ENCODE assay signal across 15 mouse cellular contexts in the genomic region with DNA sequence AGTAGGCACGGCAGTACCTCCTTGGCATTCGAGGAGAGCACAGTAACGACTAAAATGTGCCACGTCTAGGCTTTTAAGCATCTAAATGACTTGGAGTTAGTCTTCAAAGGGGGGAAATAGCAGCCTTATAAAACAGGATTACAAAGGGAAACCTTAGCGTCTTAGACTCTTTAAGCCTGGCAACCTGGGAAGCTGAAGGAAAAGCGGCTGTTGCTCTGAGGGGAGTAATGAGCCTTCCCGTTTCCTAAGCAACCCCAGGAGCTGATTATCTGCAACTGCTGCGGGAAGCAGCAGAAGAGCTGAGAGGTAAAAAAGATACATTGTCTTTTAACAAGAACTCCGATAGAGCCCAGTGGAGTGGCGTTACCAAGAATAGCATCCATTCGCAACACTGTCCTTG. TPM values are rescaled to one million over a fixed set of nuclear protein-coding genes. Genes with fewer than 3 reads are reported as not detected.
DNase-seq lines count a peak whose midpoint lies in the region; ATAC-seq and TF ChIP-seq lines count a peak whose summit lies in the region.
"Had no signal": no experiment of that assay in that cellular context is flagged by ENCODE, and none has a peak within 500 bp of the region (broad histone marks: within the 10 kb centered on the region; RNA-seq: fewer than 3 reads in every experiment).

No protein-coding gene starts in this region.

- no peaks in the 10 kb centered on the region for H3K9me3 ChIP-seq in hindbrain, embryonic 12.5 days (replicated peaks)
- H3K9me3 ChIP-seq in hindbrain, embryonic 11.5 days (ENCODE audit: control insufficient read depth, low read length), result no peaks in the 10 kb centered on the region
- H3K9me3 ChIP-seq in forebrain, embryonic 16.5 days (ENCODE audit: control insufficient read depth, low read length), result no peaks in the 10 kb centered on the region
- no peaks in the 10 kb centered on the region for H3K9me3 ChIP-seq in midbrain, postnatal 0 days (ENCODE audit: low read length)
- H3K9me3 ChIP-seq in lung, postnatal 0 days (ENCODE audit: low read length), result no peaks in the 10 kb centered on the region
- H3K9me3 ChIP-seq: heart, embryonic 15.5 days had no signal

- H3K4me1 ChIP-seq in hindbrain, embryonic 12.5 days, result peaks cover 9% of the 10 kb centered on the region
- H3K4me1 ChIP-seq in hindbrain, embryonic 11.5 days (replicated peaks; ENCODE audit: control insufficient read depth, insufficient read depth, low read length), result no peaks in the 10 kb centered on the region
- peaks cover 14% of the 10 kb centered on the region for H3K4me1 ChIP-seq in forebrain, embryonic 16.5 days (replicated peaks; ENCODE audit: control insufficient read depth, insufficient read depth, low read length)
- H3K4me1 ChIP-seq in midbrain, postnatal 0 days (ENCODE audit: insufficient read depth, low read length), result no peaks in the 10 kb centered on the region
- 0 out of 2 replicates have a peak, but pooled peaks cover 6% of the 10 kb centered on the region for H3K4me1 ChIP-seq in lung, postnatal 0 days (ENCODE audit: insufficient read depth, low read depth, low read length)

- DNase-seq in hindbrain, embryonic 11.5 days (ENCODE audit: low spot score), result no peak
- DNase-seq in brain, adult 2 months (ENCODE audit: low read depth, low spot score), result peak; percentile 59
- DNase-seq in midbrain, postnatal 0 days (ENCODE audit: low spot score), result peak; percentile 69
- no peak for DNase-seq in liver
- no peak for DNase-seq in lung, postnatal 0 days (ENCODE audit: low spot score)
- no peak for DNase-seq in ovary, adult 18-20 months (ENCODE audit: low spot score)
- DNase-seq: cerebellum, adult 2 months; embryo, embryonic 11 days; gastrocnemius, postnatal 10 days; kidney, postnatal 14 days; thymus, postnatal 25 days had no signal

- no peaks in the 10 kb centered on the region; the same call in none of the 2 replicates for H3K27me3 ChIP-seq in hindbrain, embryonic 12.5 days
- no peaks in the 10 kb centered on the region for H3K27me3 ChIP-seq in hindbrain, embryonic 11.5 days (ENCODE audit: control insufficient read depth, insufficient read depth, low read length)
- peaks cover 7% of the 10 kb centered on the region; the same call in 1 of the 2 replicates for H3K27me3 ChIP-seq in forebrain, embryonic 16.5 days (replicated peaks; ENCODE audit: control insufficient read depth, insufficient read depth, low read length)
- no peaks in the 10 kb centered on the region for H3K27me3 ChIP-seq in midbrain, postnatal 0 days (ENCODE audit: insufficient read depth, low read length)
- no peaks in the 10 kb centered on the region for H3K27me3 ChIP-seq in lung, postnatal 0 days (replicated peaks; ENCODE audit: insufficient read depth, low read length)

- WGBS in hindbrain, embryonic 12.5 days, result 28% methylated on average over 11 of the region's 11 CpGs
- WGBS in hindbrain, embryonic 11.5 days, result 38% methylated on average over 11 of the region's 11 CpGs
- 4% methylated on average over 11 of the region's 11 CpGs for WGBS in forebrain, embryonic 16.5 days
- 5% methylated on average over 11 of the region's 11 CpGs for WGBS in midbrain, postnatal 0 days
- 40% methylated on average over 11 of the region's 11 CpGs for WGBS in lung, postnatal 0 days

- H3K27ac ChIP-seq in hindbrain, embryonic 12.5 days, result no peak overlapping the region
- no peak overlapping the region for H3K27ac ChIP-seq in hindbrain, embryonic 11.5 days (ENCODE audit: low read depth, low read length)
- H3K27ac ChIP-seq in forebrain, embryonic 16.5 days (ENCODE audit: low read length), result 0 out of 2 replicates have a peak overlapping the region, but pooled peaks have one; percentile 18
- H3K27ac ChIP-seq in midbrain, postnatal 0 days (ENCODE audit: low read depth, low read length), result peak overlapping the region; percentile 57
- no peak overlapping the region for H3K27ac ChIP-seq in lung, postnatal 0 days (ENCODE audit: low read length)
- H3K27ac ChIP-seq: heart, embryonic 15.5 days had no signal

- no peak for TF ChIP-seq EP300 in lung, postnatal 0 days (IDR thresholded peaks at IDR 0.05)

- H3K4me3 ChIP-seq in hindbrain, embryonic 12.5 days, result no peak overlapping the region
- no peak overlapping the region for H3K4me3 ChIP-seq in hindbrain, embryonic 11.5 days (ENCODE audit: low read depth, low read length)
- peak overlapping the region; percentile 13 for H3K4me3 ChIP-seq in forebrain, embryonic 16.5 days (replicated peaks; ENCODE audit: low read length)
- H3K4me3 ChIP-seq in midbrain, postnatal 0 days (ENCODE audit: low read depth, low read length), result peak overlapping the region; percentile 23
- H3K4me3 ChIP-seq in lung, postnatal 0 days (ENCODE audit: low read depth, low read length), result no peak overlapping the region
- H3K4me3 ChIP-seq: heart, embryonic 15.5 days had no signal

- TF ChIP-seq CTCF in midbrain, postnatal 0 days (IDR thresholded peaks at IDR 0.05), result no peak
- TF ChIP-seq CTCF in lung, postnatal 0 days (IDR thresholded peaks at IDR 0.05), result no peak

- H3K9ac ChIP-seq in hindbrain, embryonic 12.5 days, result no peak overlapping the region
- H3K9ac ChIP-seq in hindbrain, embryonic 11.5 days (ENCODE audit: low read depth, low read length), result no peak overlapping the region
- no peak overlapping the region for H3K9ac ChIP-seq in forebrain, embryonic 16.5 days (replicated peaks; ENCODE audit: low read depth, low read length)
- peak overlapping the region; percentile 44 for H3K9ac ChIP-seq in midbrain, postnatal 0 days (replicated peaks; ENCODE audit: low read length, poor library complexity, severe bottlenecking)
- H3K9ac ChIP-seq in lung, postnatal 0 days (replicated peaks; ENCODE audit: low read depth), result no peak overlapping the region
- H3K9ac ChIP-seq: heart, embryonic 15.5 days had no signal

- peak overlapping the region; percentile 15; the same call in 1 of the 2 replicates for H3K4me2 ChIP-seq in hindbrain, embryonic 12.5 days (replicated peaks)
- no peak overlapping the region for H3K4me2 ChIP-seq in hindbrain, embryonic 11.5 days (replicated peaks; ENCODE audit: low read depth, low read length)
- peak overlapping the region; percentile 39 for H3K4me2 ChIP-seq in forebrain, embryonic 16.5 days (ENCODE audit: low read length)
- H3K4me2 ChIP-seq in midbrain, postnatal 0 days (ENCODE audit: low read depth, low read length, poor library complexity, severe bottlenecking), result peak overlapping the region; percentile 46
- H3K4me2 ChIP-seq in lung, postnatal 0 days (replicated peaks; ENCODE audit: low read depth, low read length), result no peak overlapping the region
- H3K4me2 ChIP-seq: heart, embryonic 15.5 days had no signal

- no peaks in the 10 kb centered on the region for H3K36me3 ChIP-seq in hindbrain, embryonic 12.5 days
- H3K36me3 ChIP-seq in hindbrain, embryonic 11.5 days (ENCODE audit: control insufficient read depth, insufficient read depth, low read length), result no peaks in the 10 kb centered on the region
- no peaks in the 10 kb centered on the region for H3K36me3 ChIP-seq in forebrain, embryonic 16.5 days (ENCODE audit: control insufficient read depth, insufficient read depth)
- no peaks in the 10 kb centered on the region for H3K36me3 ChIP-seq in midbrain, postnatal 0 days (ENCODE audit: insufficient read depth, low read length)
- H3K36me3 ChIP-seq in lung, postnatal 0 days (ENCODE audit: insufficient read depth, low read length), result no peaks in the 10 kb centered on the region
- H3K36me3 ChIP-seq: heart, embryonic 15.5 days had no signal

- ATAC-seq in hindbrain, embryonic 12.5 days (ENCODE audit: low FRiP score), result no peak
- ATAC-seq in hindbrain, embryonic 11.5 days (ENCODE audit: low FRiP score), result no peak
- ATAC-seq in forebrain, embryonic 16.5 days, result peak; percentile 47
- ATAC-seq in midbrain, postnatal 0 days (ENCODE audit: low FRiP score), result peak; percentile 55
- ATAC-seq in lung, postnatal 0 days, result no peak
- ATAC-seq: inflammation-experienced regulatory T-cells, adult 6 months had no signal

RNA-seq across cellular contexts. Expression of gene Edaradd, which starts 19.5 kb away (rescaled TPM):
- 0.94 and 1.4 TPM in 2 replicates for polyA plus RNA-seq in hindbrain, embryonic 12.5 days (2016; fragmentation: Nextera tagmentation; extraction: Ambion mirVana)
- 0.82 and 0.91 TPM in 2 replicates for polyA plus RNA-seq in hindbrain, embryonic 11.5 days (2014; fragmentation: Nextera tagmentation; extraction: Ambion mirVana)
- polyA plus RNA-seq in forebrain, embryonic 16.5 days (2015; fragmentation: Nextera tagmentation; extraction: Ambion mirVana), result 1.9 and 2.6 TPM in 2 replicates
- total RNA-seq in midbrain, postnatal 0 days (2014; rRNA removed), result 1.1 and 1.4 TPM in 2 replicates
- polyA plus RNA-seq in midbrain, postnatal 0 days (2015; fragmentation: Nextera tagmentation; extraction: Ambion mirVana), result 1.4 TPM in 2 replicates
- 0.23 and 0.29 TPM in 2 replicates for polyA plus RNA-seq in lung, postnatal 0 days (2015; fragmentation: Nextera tagmentation; extraction: Ambion mirVana)
- polyA plus RNA-seq: cerebellum, adult 2 months had no signal

RNA-seq across cellular contexts. Expression of gene Ero1lb, which starts 26.0 kb away (rescaled TPM):
- polyA plus RNA-seq in hindbrain, embryonic 12.5 days (2016; fragmentation: Nextera tagmentation; extraction: Ambion mirVana), result 13.1 and 13.6 TPM in 2 replicates
- polyA plus RNA-seq in hindbrain, embryonic 11.5 days (2014; fragmentation: Nextera tagmentation; extraction: Ambion mirVana), result 13.5 and 13.9 TPM in 2 replicates
- polyA plus RNA-seq in forebrain, embryonic 16.5 days (2015; fragmentation: Nextera tagmentation; extraction: Ambion mirVana), result 15.4 and 15.6 TPM in 2 replicates
- total RNA-seq in midbrain, postnatal 0 days (2014; rRNA removed), result 8.6 and 10.7 TPM in 2 replicates
- 10.7 and 11.3 TPM in 2 replicates for polyA plus RNA-seq in midbrain, postnatal 0 days (2015; fragmentation: Nextera tagmentation; extraction: Ambion mirVana)
- polyA plus RNA-seq in lung, postnatal 0 days (2015; fragmentation: Nextera tagmentation; extraction: Ambion mirVana), result 7.9 and 9.2 TPM in 2 replicates

Comparison
In these comparisons a context has a peak if more than half of its experiments do, and no peak if none do; other contexts are left out.
1. H3K4me2 ChIP-seq: peak in hindbrain, embryonic 12.5 days (single experiment), forebrain, embryonic 16.5 days (single experiment) and midbrain, postnatal 0 days (single experiment); none in hindbrain, embryonic 11.5 days (single experiment) and lung, postnatal 0 days (single experiment).
2. ATAC-seq: peak in forebrain, embryonic 16.5 days (single experiment) and midbrain, postnatal 0 days (single experiment); none in hindbrain, embryonic 12.5 days (single experiment), hindbrain, embryonic 11.5 days (single experiment) and lung, postnatal 0 days (single experiment).
3. H3K27ac ChIP-seq: peak in forebrain, embryonic 16.5 days (single experiment) and midbrain, postnatal 0 days (single experiment); none in hindbrain, embryonic 12.5 days (single experiment), hindbrain, embryonic 11.5 days (single experiment) and lung, postnatal 0 days (single experiment).
4. H3K4me3 ChIP-seq: peak in forebrain, embryonic 16.5 days (single experiment) and midbrain, postnatal 0 days (single experiment); none in hindbrain, embryonic 12.5 days (single experiment), hindbrain, embryonic 11.5 days (single experiment) and lung, postnatal 0 days (single experiment).
5. DNase-seq: peak in brain, adult 2 months (single experiment) and midbrain, postnatal 0 days (single experiment); none in hindbrain, embryonic 11.5 days (single experiment), liver (single experiment), lung, postnatal 0 days (single experiment) and ovary, adult 18-20 months (single experiment).